Mouse (Mus musculus) megakaryocyte progenitor cell, adult 5-6 weeks (primary cell): ENCODE measurements around the gene Mrap. TPM values are rescaled to one million over a fixed set of nuclear protein-coding genes. Genes with fewer than 3 reads are reported as not detected.

Source experiments
- ATAC-seq: replicated peaks from 2 replicates; pipeline ENCODE4 v1.8.0; 2016; ENCODE audit warnings: mild to moderate bottlenecking, moderate TSS enrichment, inconsistent platforms; ENCODE audit not compliant: poor library complexity
- total RNA-seq, 2 experiments: library from RNA; stranded (forward) in 1 of 2; stranded (reverse) in 1 of 2; fragments of 157-497, 149-512 nt in 1 of 2; fragments of 200-1000 nt in 1 of 2; gene quantifications; 2 replicates each; pipeline versions ENCODE4 v1.2.3 to v1.2.4; 2015 to 2017

Gene Mrap
- total RNA-seq, 2 experiments from 2014 or later = 0.22 TPM; not detected in 1

- no peak for ATAC-seq
Measured at GRCm38 (mm10) chr16:90753386-90753941, 15.5 kb downstream of the Mrap start.

DNA sequence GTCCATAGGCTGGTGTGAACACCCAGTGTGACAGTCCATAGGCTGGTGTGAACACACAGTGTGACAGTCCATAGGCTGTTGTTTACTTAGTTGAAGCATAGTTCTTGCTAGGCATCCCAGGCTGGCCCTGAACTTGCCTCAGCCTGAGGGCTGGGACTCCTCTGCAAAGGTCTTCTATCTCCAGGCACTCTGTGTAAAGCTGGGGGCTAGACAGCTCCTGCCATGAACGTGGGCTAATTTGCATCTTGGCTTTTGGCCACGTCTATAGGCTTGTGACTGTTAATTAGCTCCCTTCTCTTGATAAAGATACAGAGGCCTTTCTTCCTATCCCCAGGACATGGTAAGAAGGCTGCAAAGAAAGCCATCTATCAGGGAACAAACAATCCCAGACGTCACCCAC, 21.3 kb downstream of the Mrap start:
- ATAC-seq = no peak

DNA sequence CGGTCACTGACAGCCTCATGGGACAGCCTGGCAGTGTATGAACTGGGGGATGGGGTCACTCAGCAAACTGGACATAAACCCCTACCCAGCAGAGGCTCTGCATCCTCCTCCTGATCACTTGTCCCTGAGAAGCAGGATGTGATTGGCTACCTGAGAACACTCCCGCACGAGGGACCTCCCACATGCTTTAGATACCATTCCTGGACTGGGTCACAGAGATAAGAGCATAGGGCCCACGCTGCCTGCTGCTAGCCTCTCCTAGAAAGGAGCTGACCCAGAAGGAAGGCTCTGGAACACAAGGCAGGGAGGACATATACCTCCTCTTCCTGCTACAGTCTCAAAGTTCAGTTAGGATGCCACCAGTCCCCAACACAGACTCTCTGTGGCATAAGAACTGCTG, 22.5 kb downstream of the Mrap start:
- peak; percentile 70 for ATAC-seq

DNA sequence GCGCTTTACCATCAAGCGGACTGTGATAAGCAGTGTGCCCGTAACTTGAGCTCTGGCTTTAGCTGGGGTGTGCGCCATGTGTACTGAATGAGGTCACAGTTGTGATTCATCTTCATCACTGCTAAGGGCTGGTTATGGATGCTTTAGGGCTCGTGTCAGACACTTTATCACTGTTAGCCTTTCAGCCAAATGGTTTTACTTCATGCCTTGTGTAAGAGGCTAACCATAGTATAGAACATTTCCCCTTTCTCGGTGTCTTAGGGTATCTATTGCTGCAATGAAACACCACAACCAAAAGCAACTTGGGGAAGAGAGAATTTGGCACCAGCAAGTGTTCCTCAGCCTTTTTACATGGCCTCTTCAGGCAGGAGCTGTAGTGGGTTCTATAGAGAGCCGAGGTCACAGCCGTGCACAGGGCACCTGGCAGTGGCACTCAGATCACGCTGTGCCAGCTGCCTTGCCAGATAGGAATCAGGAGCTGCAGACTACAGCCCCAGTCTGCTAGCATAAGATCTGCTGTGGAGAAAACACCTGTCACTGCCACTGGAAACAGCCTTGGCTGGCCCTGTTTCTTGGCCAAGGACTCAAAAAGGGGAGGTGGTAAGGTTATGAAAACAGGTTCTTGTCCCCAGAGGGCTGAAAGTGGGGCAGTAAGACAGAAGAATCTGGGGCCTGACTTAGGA, 27.3 kb downstream of the Mrap start:
- peak; percentile 62 for ATAC-seq

GRCm38 (mm10) chr16:90766919-90767454, 29.0 kb downstream of the Mrap start:
- no peak for ATAC-seq

DNA sequence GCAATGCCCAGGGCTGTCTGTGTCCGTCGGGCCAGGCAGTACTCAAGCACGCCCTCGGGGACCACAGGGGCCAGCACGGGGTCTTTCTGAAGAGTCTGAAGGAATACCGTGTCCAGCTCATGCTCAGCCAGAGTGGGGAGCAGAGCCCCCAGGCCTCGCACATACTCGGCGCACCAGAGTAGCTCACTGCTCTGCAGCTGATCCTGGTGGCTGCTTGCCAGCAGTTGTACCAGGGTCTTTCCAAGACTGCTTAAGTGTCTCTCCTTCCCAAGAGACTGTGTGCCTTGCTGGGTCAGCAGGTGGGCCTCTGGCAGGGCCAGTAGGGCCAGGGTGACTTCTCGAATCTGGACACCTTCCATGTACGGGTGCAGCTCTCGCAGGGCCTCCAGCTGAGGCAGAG, 36.2 kb downstream of the Mrap start:
- ATAC-seq = no peak

DNA sequence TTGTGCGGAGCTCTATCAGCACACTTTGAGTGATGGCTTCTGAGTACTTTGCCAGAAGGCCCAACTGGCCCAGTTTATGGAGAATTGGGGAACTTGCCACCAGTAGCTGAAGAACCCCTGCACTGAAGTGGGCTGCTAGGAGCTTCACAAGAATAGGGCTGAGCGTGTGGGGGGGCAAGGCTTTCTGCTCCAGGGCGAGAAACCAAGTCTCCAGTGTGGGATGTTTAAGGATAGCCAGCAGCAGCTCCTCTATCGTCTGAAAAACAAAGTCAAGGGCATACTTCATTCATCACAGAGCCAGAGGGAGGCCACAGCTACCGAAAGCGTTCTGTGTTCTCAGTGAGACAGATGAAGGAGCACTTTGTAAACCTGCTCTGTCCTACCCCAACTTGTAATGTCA, 36.6 kb downstream of the Mrap start:
- ATAC-seq = no peak

GRCm38 (mm10) chr16:90775946-90776520, 38.0 kb downstream of the Mrap start:
- no peak for ATAC-seq

GRCm38 (mm10) chr16:90779783-90780182, 41.8 kb downstream of the Mrap start:
- no peak; the same call in 1 of the 2 replicates for ATAC-seq

DNA sequence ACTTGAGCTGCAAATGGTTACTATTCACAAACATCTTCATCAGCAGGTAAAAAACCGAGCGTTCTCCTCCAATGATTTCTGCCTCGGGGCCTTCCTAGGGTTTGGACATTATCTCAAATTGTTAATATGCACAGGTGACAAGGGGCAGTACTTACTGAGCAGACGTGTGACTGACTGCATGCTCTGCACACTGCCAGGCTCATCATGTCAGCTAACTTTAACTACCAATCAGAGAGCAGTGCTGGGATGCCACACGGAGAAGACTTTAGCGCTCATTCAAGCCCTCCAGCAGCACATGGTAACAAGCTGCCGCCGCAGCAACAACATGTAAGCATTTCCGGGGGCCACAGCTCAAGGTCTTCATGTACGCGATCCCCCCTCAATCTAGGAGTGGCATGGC, 45.3 kb downstream of the Mrap start:
- ATAC-seq = no peak

DNA sequence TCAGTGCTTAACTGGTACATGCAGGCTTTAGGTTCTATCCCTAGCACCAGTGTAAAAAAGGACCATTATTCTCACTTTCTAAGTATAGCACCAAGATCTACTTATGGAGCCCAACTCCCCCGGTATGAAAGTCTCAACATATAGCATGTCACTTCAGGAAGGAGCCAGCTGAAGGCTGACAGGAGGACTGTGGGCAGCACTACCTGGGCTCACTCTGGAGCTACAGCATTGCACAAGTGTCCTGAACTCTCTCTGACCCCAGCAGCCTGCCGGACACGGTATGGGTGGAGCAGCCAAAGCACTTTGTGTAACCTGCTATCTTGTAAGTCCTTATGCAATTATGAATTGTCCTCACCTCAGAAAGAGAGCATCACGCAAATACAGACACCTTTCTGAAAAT, 47.2 kb downstream of the Mrap start:
- no peak for ATAC-seq

GRCm38 (mm10) chr16:90788580-90788979, 50.6 kb downstream of the Mrap start:
- no peak for ATAC-seq

DNA sequence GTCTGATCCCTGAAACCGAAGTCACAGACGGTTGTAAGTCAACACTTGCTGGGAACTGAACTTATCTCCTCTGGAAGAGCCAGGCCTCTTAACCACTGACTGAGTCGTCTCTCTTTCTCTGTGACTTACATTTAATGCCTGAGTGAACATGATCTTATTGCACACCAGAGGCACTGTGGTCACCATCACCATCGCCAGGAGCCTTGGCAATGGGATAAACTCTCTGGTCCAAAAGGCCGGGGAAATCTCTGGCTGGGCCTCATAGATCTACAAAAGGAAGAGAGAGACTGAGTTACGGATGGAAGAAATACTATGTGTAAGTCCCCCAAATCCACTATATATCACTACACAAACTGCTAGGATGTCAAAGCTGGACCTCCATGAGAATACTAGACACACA, 52.9 kb downstream of the Mrap start:
- no peak for ATAC-seq

DNA sequence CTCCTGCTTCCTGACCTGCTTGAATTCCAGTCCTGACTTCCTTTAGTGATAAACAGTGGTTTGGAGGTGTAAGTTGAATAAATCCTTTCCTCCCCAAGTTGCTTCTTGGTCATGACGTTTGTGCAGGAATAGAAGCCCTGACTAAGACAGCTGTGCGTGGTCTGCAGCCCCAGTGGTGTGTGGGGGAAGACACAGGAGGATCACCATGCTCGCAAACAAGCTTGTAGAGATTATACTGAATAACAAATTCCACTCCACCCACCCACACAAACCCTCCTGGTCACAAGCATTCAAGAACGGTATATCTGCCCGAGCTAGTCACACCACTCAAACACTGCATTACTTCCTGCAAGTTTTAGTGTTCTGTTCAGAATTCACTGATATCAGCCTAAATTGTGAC, 54.1 kb downstream of the Mrap start:
- no peak for ATAC-seq

DNA sequence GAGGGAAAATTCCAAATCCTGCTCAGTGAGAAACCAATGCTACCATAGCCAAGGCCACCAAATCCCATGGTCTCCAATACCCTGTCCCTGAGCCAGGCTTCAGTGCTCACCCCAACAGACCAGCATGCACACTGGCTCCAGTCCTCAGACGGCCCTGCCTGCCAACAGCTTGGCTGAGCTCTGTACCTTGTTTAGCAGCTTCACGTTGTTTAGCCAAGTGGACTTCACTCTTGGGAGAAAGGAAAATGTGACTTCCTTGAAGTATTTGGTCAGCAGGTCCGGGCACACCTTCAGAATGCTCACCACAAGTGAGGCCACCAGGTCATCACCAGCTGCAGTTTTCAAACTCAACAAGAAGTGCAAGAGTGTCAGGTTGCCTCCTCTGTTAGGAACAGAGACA, 54.5 kb downstream of the Mrap start:
- ATAC-seq = no peak

DNA sequence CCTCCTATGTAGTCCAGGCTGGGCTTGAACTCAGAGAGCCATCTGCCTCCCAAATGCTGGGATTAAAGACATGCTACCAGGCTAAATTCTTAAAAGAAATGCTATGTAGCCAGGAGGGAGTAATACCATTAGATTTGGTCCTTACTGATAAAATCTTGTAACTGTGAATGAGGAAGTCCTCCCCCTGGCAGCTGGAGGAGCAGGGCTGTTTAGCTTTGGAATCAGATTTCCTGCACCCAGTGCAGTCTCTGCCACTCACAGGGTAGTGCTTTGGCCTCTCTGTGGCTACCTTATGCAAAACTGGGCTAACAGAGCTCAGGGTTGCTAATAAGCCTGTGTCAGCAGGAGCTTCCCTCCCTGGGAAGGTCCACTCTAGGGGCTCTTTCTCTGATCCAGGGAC, 56.7 kb downstream of the Mrap start:
- ATAC-seq = no peak

DNA sequence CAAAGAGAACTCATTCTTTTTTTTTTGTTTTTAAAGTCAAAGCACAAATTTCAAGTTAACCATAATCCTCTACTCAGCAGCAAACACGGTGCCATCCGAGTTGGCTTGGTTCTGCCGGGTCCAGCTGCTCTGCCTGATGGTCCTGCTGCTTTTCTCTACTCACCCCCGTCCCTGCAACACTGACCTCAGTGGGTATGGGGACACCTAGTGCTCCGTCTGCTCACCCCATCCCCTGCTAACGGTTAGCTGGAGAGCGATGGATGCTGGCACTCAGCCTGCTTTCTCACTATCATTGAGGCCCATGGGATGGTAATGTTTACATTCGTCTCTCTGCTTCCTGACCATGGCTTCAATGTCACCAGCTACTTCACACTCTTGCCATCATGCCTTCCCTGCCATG, 60.4 kb downstream of the Mrap start:
- no peak for ATAC-seq

DNA sequence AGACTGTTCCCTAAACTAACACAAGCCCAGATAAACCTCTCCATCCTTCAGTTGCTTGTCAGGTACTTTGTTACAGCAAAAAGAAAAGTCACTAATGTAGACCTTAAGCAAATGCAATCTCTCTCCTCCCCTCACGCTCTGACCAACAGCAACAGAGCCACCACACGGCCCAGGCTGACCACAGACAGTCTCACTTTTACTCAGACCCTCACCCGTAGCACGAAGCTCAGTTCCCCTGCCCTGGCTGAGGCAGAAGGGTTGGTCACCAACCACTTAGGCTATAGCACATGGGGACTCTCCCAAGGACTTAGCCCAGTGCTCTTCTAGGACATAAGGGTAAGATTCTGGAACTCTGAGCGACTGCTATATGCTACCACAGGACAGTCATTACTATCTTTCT, 60.8 kb downstream of the Mrap start:
- ATAC-seq = no peak
